Mouse (Mus musculus) limb, embryonic 15.5 days (tissue): ENCODE measurements at regions not wholly inside any gene's neighbourhood (a gene's known extent, or its start where the extent isn't known, plus 50 kb on each side); places are given as distances from the start of the nearest gene placed in this dataset.
A peak's percentile ranks its signal among the peaks of the same experiment; 100 is the strongest.

Experiments
- ATAC-seq: fragments of 200-750 bp; cut with Nextera tagmentation; 2 replicates; pipeline ENCODE4 v1.8.0; 2017; ENCODE audit warnings: low read depth, moderate TSS enrichment; ENCODE audit not compliant: insufficient number of reproducible peaks, low FRiP score, low TSS enrichment
- H3K27ac ChIP-seq: fragments of 300-500 bp; sonication (generic); 2 replicates; pipeline ENCODE4 v1.5.1; 2015; ENCODE audit warnings: moderate library complexity, mild to moderate bottlenecking, inconsistent platforms
- H3K27me3 ChIP-seq: fragments of 300-500 bp; sonication (generic); 2 replicates; pipeline ENCODE4 v1.6.1; 2015; ENCODE audit warnings: inconsistent platforms
- H3K36me3 ChIP-seq: fragments of 300-500 bp; sonication (generic); 2 replicates; pipeline ENCODE4 v1.6.1; 2015; ENCODE audit warnings: inconsistent platforms
- H3K4me1 ChIP-seq: fragments of 300-500 bp; sonication (generic); 2 replicates; pipeline ENCODE4 v1.6.1; 2015; ENCODE audit warnings: inconsistent platforms
- H3K4me2 ChIP-seq: fragments of 300-500 bp; sonication (generic); 2 replicates; pipeline ENCODE4 v1.6.1; 2015; ENCODE audit warnings: mild to moderate bottlenecking, inconsistent platforms
- H3K4me3 ChIP-seq: fragments of 300-500 bp; sonication (generic); 2 replicates; pipeline ENCODE4 v1.5.1; 2015; ENCODE audit warnings: mild to moderate bottlenecking, inconsistent platforms
- H3K9ac ChIP-seq: fragments of 300-500 bp; sonication (generic); 2 replicates; pipeline ENCODE4 v1.6.1; 2015; ENCODE audit warnings: inconsistent platforms
- H3K9me3 ChIP-seq: fragments of 300-500 bp; sonication (generic); 2 replicates; pipeline ENCODE4 v1.6.1; 2016; ENCODE audit warnings: inconsistent platforms
- WGBS: fragments of 180-500 bp; shearing (Covaris S2); methylation state at CpG from one replicate; pipeline ENCODE4 v1.1.7; 2015; 5-methylcytosine and 5-hydroxymethylcytosine counted together

DNA sequence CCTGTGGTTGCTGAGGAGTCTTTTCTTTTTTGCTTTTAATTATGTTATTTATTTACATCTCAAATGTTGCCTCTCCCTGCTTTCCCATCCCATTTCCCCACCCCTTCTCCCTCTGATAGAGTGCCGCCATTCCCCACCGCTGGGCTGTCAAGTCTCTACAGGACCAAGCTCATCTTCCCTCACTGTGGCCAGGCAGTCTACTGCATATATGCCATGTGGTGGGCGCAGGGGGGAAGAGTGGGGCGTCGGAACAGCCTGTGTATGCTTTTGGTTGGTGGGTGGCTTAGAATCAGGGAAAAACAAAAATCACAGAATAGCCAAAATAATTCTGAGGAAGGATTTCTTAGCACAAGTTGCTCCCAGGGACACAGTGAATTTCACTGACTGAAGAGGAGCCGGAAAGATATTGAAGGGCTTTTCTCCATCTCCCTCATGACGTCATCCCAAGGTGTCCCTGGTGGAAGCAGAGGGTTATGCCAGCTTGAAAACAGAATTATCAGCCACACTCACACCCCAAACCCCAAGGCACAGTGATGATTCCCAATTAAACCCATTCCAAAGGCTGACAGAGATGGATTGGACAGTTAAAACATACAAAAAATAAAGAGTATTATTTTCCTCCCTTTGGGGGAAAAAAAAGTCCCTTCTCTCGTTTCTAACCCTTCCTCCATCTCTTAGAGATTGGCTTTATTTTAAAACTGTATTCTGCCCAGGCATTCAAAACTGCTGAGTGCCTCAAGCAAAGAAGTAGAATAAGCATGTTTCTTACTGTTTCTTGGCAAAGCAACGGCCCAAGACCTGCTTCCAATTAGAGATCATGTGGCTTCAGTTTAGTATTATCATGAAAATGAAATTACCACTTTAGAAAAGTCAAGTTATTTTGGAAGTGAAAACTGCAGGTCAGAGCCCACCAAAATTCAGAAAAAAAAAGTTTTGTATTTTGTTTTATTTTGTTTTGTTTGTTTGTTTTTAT, 232.0 kb downstream of the Clic5 start:
- no peak overlapping the region for H3K9ac ChIP-seq
- no peak overlapping the region for H3K4me3 ChIP-seq
- no peaks in the 10 kb centered on the region for H3K9me3 ChIP-seq
- H3K27ac ChIP-seq, result peak overlapping the region; percentile 33
- no peaks in the 10 kb centered on the region for H3K36me3 ChIP-seq
- WGBS, result 62% methylated on average over 9 of the region's 9 CpGs
- no peak overlapping the region for H3K4me2 ChIP-seq
- H3K4me1 ChIP-seq, result peaks cover 15% of the 10 kb centered on the region; the same call in 1 of the 2 replicates
- no peak for ATAC-seq
- H3K27me3 ChIP-seq, result peaks cover 26% of the 10 kb centered on the region

DNA sequence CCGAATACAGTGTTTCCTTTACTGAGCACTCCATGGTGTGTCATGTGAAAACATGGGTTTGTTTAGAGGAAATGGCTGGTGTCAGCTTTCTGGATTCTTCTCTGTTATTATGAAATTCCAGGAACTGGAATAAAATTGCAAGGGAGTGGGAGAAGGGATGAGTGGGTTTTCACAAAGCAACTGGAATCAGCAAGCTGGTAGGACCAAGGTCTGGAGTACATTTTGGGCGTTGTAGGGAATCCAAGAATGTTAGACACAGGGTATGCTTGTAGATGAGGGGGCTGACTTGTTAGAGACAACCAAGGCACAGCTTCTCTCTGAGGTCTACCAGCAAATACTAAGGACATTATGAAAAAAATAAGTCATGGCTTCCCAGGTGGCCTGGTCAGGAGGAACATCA, 233.8 kb downstream of the Clic5 start:
- H3K27me3 ChIP-seq, result peaks cover 38% of the 10 kb centered on the region

DNA sequence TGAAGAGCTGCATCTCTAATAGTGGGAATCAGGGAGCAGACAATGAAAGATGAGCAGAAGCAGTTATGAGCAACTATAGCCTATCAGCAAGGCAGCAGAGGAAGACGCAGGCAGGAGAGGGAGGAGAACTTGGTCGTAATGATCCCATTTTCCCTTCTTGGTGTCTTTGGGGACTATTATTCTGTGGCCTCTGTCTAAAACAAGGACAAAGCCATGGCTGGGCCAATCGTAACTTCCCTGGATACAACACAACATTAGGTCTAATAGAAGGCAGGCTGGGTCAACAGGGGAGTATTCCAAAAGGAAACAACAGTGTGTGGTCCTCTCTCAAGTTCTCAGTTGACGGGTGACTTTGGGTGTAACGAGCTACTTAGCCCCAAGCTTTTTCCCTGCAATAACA, 234.5 kb downstream of the Clic5 start:
- Histone ChIP-seq H3K9ac (no peak overlapping the region), H3K9me3 (no peaks in the 10 kb centered on the region), H3K27ac (no peak overlapping the region), H3K4me2 (no peak overlapping the region), H3K4me3 (no peak overlapping the region), H3K36me3 (no peaks in the 10 kb centered on the region), H3K27me3 (peaks cover 43% of the 10 kb centered on the region), H3K4me1 (peaks cover 15% of the 10 kb centered on the region; the same call in 1 of the 2 replicates)
- no peak for ATAC-seq
- WGBS, result 66% methylated on average over 5 of the region's 5 CpGs

More for the DNA sequence above, 233.8 kb downstream of the Clic5 start:
- Histone ChIP-seq H3K9me3 (no peaks in the 10 kb centered on the region), H3K9ac (no peak overlapping the region), H3K36me3 (no peaks in the 10 kb centered on the region), H3K4me3 (no peak overlapping the region), H3K4me1 (peaks cover 15% of the 10 kb centered on the region; the same call in 1 of the 2 replicates), H3K27ac (no peak overlapping the region), H3K4me2 (no peak overlapping the region)
- 73% methylated on average over 2 of the region's 2 CpGs for WGBS
- no peak for ATAC-seq

DNA sequence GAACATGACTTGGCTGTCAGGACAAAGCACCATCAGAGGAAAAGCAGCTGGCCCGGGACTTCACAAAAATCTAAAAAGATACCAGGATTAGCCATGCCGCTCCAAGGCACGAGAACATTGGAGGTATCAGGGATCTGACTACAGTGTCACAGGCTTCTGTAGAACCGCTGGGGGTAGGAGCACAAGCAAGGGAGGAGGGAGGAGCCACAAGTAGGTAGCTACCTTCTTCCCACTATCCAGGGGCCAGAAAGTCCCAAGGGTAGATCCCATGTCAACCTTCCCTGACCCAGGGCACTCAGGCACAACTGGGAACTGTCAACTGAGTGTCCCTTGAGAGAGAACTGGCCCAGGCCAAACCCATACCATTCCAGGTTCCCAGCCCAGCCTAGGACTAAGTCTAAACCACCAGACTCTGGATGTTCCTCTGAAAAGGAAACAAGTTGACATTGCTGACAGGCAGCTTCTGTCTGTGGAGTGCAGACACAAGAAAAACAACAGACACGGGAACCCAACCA, 235.1 kb downstream of the Clic5 start:
- no peak overlapping the region for H3K4me3 ChIP-seq
- no peak for ATAC-seq
- H3K4me2 ChIP-seq, result no peak overlapping the region
- WGBS, result 82% methylated on average over 5 of the region's 5 CpGs
- no peaks in the 10 kb centered on the region for H3K36me3 ChIP-seq
- no peaks in the 10 kb centered on the region for H3K9me3 ChIP-seq
- peaks cover 15% of the 10 kb centered on the region; the same call in 1 of the 2 replicates for H3K4me1 ChIP-seq
- no peak overlapping the region for H3K9ac ChIP-seq
- peaks cover 48% of the 10 kb centered on the region for H3K27me3 ChIP-seq
- H3K27ac ChIP-seq, result no peak overlapping the region

DNA sequence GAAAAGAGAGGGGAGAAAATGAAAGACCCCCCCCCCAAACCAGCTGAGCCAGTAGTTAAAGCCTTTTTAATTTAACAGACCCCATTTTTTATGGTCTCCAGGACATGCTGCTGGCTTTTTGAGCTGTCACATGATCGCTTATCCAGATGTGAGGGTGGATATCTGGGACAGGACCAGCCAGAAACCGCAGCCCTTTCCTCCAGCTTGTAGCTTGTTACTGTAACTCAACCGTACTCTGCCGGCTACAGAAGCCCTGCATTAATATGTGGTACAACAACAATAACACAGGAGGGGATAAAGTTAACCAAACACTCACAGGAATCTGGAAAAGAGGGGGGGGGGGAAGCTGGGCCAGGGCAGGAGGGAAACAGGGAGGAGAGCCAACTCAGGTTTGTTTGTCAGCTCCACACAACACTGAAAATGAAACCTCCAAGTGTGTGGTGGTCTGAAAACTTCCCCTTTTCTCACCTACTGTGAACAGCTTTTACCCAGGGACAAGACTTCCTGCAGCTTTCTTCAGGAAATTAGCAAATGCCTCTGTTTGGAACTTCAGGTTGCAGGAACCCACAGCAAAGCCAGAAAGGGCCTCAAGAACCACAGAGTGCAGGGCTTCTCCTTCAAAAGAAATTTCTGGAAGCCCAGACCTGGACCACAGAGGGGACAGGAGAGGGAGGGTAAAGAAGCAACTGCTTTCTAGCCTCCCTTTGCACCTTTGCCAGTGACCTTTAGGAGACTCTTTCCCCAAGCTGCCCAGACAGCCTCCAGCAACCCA, 244.3 kb downstream of the Clic5 start:
- H3K4me2 ChIP-seq, result 0 out of 2 replicates have a peak overlapping the region, but pooled peaks have one; percentile 0
- H3K36me3 ChIP-seq, result no peaks in the 10 kb centered on the region
- 8% methylated on average over 4 of the region's 4 CpGs for WGBS
- no peaks in the 10 kb centered on the region for H3K9me3 ChIP-seq
- H3K27ac ChIP-seq, result peak overlapping the region; percentile 66
- no peak overlapping the region for H3K4me3 ChIP-seq
- peaks cover 8% of the 10 kb centered on the region for H3K4me1 ChIP-seq
- no peak overlapping the region for H3K9ac ChIP-seq
- ATAC-seq, result peak; percentile 71
- peaks cover 46% of the 10 kb centered on the region for H3K27me3 ChIP-seq

DNA sequence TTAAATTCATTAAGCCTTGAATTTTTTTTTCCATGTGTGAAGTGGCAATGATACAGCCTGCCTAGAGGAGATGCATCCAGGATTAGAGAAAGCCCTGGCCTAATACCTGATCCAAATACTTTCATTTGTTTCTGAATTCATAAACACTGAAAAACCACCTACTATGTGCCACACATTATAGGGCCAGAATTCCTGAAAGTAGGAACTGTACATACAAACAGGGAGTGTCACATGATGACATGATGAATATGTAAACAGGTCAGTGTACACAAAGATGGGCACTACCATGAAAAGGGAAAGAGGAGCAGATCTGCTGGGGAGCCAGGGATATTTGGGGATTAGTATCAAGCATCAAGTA, 244.9 kb downstream of the Clic5 start:
- Histone ChIP-seq H3K4me3 (no peak overlapping the region), H3K4me2 (no peak overlapping the region), H3K9ac (no peak overlapping the region), H3K9me3 (no peaks in the 10 kb centered on the region), H3K4me1 (peaks cover 8% of the 10 kb centered on the region), H3K27me3 (peaks cover 44% of the 10 kb centered on the region), H3K36me3 (no peaks in the 10 kb centered on the region), H3K27ac (peak overlapping the region; percentile 66; the same call in 1 of the 2 replicates)
- no peak for ATAC-seq

DNA sequence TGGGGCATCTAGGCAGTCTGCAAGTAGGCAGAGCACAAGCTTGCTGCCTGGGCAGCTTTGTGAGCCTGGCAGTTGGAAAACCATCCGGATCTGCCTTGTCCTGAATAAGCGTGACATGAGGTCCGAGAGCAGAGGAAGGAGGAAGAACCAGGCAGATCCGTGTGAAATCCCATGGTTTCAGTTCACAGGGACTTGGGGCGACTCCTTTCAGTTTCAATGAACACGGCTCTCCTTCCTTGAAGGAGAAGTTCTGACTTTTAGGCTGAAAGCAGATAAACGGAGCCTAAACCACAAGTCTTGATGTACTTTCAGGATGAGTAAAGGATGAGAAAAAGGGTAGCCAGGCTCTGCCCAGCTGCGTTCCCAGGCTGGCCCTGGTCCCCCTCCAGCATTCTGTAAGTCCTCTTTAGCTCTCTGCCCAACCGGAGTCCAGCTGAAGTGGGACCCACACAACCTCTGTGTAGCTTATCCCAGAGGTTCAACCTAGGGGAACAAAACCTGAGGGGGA, 248.2 kb downstream of the Clic5 start:
- H3K4me2 ChIP-seq, result no peak overlapping the region
- 87% methylated on average over 9 of the region's 9 CpGs for WGBS

DNA sequence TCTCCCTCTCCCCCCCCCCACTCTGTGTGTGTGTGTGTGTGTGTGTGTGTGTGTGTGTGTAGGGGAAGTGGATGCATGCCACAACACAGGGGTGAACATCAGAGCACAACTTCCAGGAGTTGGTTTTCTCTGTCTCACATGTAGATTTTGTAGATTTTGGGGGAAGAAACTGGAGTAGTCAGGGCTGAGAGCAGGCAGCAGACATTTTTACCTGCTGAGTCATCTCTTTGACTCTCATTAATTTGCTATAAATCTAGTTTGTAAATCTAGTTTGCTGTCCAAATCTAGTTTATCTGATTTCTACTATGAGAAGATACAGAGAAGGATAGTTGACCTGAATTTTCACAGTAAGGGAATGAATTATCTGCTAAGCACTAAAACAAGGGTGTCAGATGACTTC, 250.1 kb downstream of the Clic5 start:
- H3K4me3 ChIP-seq, result no peak overlapping the region
- H3K4me1 ChIP-seq, result no peaks in the 10 kb centered on the region
- no peak overlapping the region for H3K4me2 ChIP-seq
- ATAC-seq, result no peak
- no peaks in the 10 kb centered on the region for H3K9me3 ChIP-seq
- no peaks in the 10 kb centered on the region for H3K36me3 ChIP-seq
- peaks cover 27% of the 10 kb centered on the region for H3K27me3 ChIP-seq
- H3K9ac ChIP-seq, result no peak overlapping the region
- H3K27ac ChIP-seq, result no peak overlapping the region

More for the DNA sequence above, 248.2 kb downstream of the Clic5 start:
- Histone ChIP-seq H3K27ac (no peak overlapping the region), H3K9me3 (no peaks in the 10 kb centered on the region), H3K9ac (no peak overlapping the region), H3K4me3 (no peak overlapping the region), H3K4me1 (peaks cover 8% of the 10 kb centered on the region), H3K36me3 (no peaks in the 10 kb centered on the region), H3K27me3 (peaks cover 24% of the 10 kb centered on the region)
- no peak for ATAC-seq

DNA sequence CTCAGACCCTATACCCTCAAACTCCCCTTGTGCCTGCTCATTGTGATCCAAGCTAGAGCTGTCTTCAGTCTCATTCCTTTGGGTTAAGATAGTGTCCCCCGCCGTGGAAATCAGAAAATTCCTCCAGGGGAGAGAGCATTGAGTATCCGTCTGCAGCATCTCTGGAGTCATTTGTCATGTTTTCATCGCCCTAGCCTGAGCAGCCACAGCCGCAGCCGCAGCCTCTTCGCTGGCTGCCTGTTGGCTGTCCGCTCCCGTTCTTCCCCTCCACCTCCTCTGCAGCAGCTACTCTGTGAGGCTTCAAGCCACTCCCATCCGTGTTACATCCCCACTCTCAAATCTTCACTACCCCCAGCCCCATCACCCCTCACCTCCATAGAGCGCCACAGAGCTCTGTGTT, 255.1 kb downstream of the Clic5 start:
- no peak overlapping the region for H3K9ac ChIP-seq
- H3K9me3 ChIP-seq, result no peaks in the 10 kb centered on the region
- H3K4me2 ChIP-seq, result no peak overlapping the region
- H3K36me3 ChIP-seq, result no peaks in the 10 kb centered on the region
- no peak overlapping the region for H3K27ac ChIP-seq
- WGBS, result 57% methylated on average over 11 of the region's 11 CpGs
- H3K4me1 ChIP-seq, result no peaks in the 10 kb centered on the region
- H3K4me3 ChIP-seq, result no peak overlapping the region
- peaks cover 14% of the 10 kb centered on the region; the same call in 1 of the 2 replicates for H3K27me3 ChIP-seq
- ATAC-seq, result no peak

DNA sequence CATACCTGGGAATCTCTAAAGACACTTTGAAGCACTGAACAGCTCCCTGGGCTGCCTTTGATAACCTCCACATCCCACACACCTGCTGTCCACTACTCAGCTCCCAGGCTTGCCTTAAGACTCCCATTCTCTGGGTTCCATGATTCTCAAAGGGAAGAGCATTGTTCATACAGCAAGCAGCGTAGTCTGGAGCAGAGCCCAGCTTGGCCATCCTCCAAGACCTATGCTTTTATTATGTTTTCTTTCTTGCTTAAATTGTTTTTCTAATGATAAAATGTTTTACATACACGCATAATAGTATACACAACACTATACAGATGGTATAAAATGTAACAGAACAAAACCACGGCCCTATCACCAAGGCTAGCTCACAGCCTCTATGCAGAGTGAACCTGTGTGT, 257.0 kb downstream of the Clic5 start:
- ATAC-seq, result no peak
- Histone ChIP-seq H3K9ac (no peak overlapping the region), H3K9me3 (no peaks in the 10 kb centered on the region), H3K27me3 (peaks cover 9% of the 10 kb centered on the region; the same call in 1 of the 2 replicates), H3K4me3 (no peak overlapping the region), H3K36me3 (no peaks in the 10 kb centered on the region), H3K27ac (no peak overlapping the region), H3K4me2 (no peak overlapping the region), H3K4me1 (no peaks in the 10 kb centered on the region)
- 63% methylated on average over 3 of the region's 3 CpGs for WGBS
